Mouse (Mus musculus): ENCODE data around the gene Nhlrc4.

DNA sequence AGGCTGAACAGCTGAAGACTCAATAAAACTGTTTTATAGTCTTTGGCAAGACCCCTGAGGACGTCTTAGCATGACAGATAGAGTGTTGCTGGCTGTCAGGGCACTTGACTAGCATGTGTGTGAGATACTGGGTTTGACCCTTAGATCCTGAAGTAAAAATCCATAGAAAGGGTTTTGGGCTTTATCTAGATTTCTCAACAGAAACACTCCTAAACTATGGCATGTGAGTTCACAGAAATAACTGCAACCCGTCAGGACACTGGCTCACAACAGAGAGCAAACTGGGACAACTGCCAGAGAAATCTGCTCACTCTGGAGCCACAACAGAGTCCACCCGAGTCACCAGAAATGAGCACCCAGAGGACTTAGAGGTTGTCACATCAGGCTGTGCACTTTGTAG is 22.9 kb upstream of the Nhlrc4 start:
- TF ChIP-seq CTCF (IDR thresholded peaks at IDR 0.05; ENCODE audit: insufficient read depth, low read depth, low read length) (no peak), POLR2A (IDR thresholded peaks at IDR 0.05; ENCODE audit: insufficient read depth, low read depth, low read length) (no peak)

Measured in olfactory bulb, adult 2 months (tissue).